Mouse (Mus musculus): ENCODE measurements around the gene Gm12248. TPM values are rescaled to one million over a fixed set of nuclear protein-coding genes. Genes with fewer than 3 reads are reported as not detected.
"Not testable (repeated sequence)": the region's sequence is repeated elsewhere in the genome, so short reads cannot be mapped to it uniquely, and the experiment has no call there.

Gene Gm12248
- polyA plus RNA-seq, 1 experiment, result not detected

DNA sequence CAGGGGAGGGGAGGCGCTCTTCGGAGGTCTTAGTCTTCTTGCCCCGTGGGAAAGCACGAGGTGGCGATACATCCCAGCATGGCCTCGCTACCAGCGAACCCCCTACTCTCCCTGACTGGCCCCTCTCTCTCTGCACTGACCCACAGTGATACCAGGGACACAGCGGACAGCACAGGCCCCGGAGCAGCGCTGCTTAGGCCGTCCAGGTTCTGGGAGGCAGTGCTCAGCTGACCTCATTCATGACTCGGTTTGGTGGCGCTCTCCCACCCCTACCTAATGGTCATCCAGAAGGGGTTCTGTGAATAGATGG lies 10.4 kb upstream of the Gm12248 start:
- H3K36me3 ChIP-seq (replicated peaks; ENCODE audit: low read length), result no peaks in the 10 kb centered on the region
- H3K4me1 ChIP-seq, result peaks cover 52% of the 10 kb centered on the region
- TF ChIP-seq FLI1 (IDR thresholded peaks at IDR 0.05; ENCODE audit: low read length) (no peak), GATA1 (IDR thresholded peaks at IDR 0.05; ENCODE audit: borderline replicate concordance, low read length) (no peak)
- H3K4me3 ChIP-seq (replicated peaks), result peak overlapping the region; percentile 98
- H3K27me3 ChIP-seq (replicated peaks), result no peaks in the 10 kb centered on the region
- H3K9me3 ChIP-seq, result no peaks in the 10 kb centered on the region

DNA sequence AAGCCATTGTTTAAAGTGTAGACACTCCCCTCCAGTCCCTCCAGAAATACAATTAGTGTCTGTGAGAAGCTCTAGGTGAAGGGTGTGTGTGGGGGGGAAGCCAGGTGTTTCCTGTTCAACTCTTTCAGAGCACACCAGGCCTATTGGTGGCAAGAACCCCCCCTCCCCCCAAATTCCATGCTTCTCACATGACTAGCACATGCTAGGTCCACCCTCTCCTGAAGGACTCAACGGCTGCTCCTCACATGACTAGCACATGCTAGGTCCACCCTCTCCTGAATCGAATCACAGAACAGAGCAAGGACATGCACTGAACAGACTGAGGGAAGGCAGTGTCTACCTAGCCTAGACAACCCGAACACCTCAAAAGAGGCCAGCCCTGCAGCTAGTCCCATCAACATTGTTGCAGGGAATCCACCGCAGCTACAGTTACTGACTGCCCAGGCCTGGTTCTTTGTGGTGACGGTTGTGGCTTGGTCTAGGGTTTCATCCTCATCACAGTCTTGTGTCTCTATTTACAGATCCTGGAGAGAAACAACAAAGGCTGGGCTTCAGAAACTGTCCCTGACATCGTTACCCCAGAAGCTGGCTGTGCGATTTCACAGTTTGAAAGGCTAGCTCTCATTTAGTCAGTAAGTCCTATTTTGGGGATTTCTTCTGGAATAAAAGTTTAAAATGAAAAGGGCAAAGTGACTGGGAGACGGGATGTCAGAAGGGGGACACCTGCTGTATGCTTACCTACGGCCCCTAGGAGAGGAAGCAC lies 9.8 kb upstream of the Gm12248 start:
- H3K4me3 ChIP-seq (replicated peaks), result peak overlapping the region; percentile 98
- H3K9me3 ChIP-seq, result no peaks in the 10 kb centered on the region
- no peaks in the 10 kb centered on the region for H3K27me3 ChIP-seq (replicated peaks)
- TF ChIP-seq FLI1 (IDR thresholded peaks at IDR 0.05; ENCODE audit: low read length), result no peak
- no peak for TF ChIP-seq GATA1 (IDR thresholded peaks at IDR 0.05; ENCODE audit: borderline replicate concordance, low read length)
- H3K4me1 ChIP-seq, result peaks cover 47% of the 10 kb centered on the region
- no peaks in the 10 kb centered on the region for H3K36me3 ChIP-seq (replicated peaks; ENCODE audit: low read length)

DNA sequence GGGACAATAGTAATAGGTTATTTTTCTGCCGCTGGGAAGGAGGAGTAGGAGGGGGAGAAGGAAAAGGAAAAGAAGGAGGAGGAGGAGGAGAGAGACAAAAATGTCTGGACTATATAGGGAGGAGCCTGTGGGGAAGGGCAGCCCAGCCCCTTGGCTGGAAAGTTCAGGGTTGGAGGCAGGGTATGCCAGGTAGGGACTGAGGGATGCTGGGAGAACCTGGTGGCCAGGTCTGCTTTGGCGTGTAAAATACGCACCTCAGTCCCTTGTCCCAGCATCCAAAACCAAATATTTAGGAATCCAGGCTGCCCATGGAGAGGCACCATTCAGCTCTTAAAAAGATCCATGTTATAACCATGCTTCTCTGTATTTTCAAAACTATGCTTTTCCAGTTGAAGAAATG lies 9.2 kb upstream of the Gm12248 start:
- TF ChIP-seq FLI1 (IDR thresholded peaks at IDR 0.05; ENCODE audit: low read length) (no peak), GATA1 (IDR thresholded peaks at IDR 0.05; ENCODE audit: borderline replicate concordance, low read length) (no peak)
- H3K27me3 ChIP-seq (replicated peaks), result peaks cover 1% of the 10 kb centered on the region
- H3K36me3 ChIP-seq (replicated peaks; ENCODE audit: low read length), result no peaks in the 10 kb centered on the region
- no peaks in the 10 kb centered on the region for H3K9me3 ChIP-seq
- no peak overlapping the region for H3K4me3 ChIP-seq (replicated peaks)
- H3K4me1 ChIP-seq, result peaks cover 41% of the 10 kb centered on the region

DNA sequence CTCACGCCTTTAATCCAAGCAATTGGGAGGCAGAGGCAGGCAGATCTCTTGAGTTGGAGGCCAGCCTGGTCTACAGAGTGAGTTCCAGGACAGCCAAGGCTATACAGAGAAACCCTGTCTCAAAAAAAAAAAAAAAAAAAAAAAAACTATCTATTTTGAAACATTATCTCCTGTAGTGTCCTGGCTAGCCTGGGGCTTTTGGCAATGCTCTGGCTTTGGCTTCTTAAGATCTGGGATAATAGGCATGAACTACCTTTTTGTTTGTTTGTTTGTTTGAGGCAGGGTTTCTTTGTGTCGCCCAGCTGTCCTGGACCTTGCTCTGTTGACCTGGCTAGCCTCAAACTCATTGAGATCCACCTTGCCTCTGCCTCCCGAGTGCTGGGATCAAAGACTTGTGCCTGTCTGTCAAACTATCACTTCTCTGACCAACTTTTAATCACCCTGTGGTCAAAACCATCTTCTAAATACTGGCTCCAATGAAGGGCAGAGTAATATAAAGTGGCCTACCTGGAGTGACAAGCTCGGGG lies 8.3 kb upstream of the Gm12248 start:
- Histone ChIP-seq H3K9me3 (no peaks in the 10 kb centered on the region), H3K4me1 (peaks cover 38% of the 10 kb centered on the region), H3K4me3 (replicated peaks) (no peak overlapping the region), H3K36me3 (replicated peaks; ENCODE audit: low read length) (no peaks in the 10 kb centered on the region), H3K27me3 (replicated peaks) (peaks cover 1% of the 10 kb centered on the region)
- TF ChIP-seq FLI1 (IDR thresholded peaks at IDR 0.05; ENCODE audit: low read length) (no peak), GATA1 (IDR thresholded peaks at IDR 0.05; ENCODE audit: borderline replicate concordance, low read length) (no peak)

DNA sequence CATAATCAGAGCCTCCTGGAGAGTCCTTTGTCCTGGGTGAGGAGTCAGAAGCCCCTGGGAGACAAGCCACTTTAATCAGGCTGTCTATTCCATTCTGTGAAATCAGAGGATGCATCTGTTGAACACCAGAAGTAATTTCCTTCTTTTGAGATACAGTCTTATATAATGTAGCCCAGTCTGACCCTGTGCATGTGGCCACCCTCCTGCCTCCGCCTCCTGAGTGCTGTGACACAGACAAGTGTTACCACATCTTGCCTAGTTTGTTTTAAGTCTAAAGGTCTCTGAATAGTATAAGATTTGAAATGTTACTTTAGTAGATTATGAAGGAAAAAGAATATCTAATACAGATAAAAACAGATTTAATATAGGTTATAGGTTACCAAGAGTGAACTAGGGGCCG lies 7.1 kb upstream of the Gm12248 start:
- Histone ChIP-seq H3K9me3 (no peaks in the 10 kb centered on the region), H3K27me3 (replicated peaks) (peaks cover 1% of the 10 kb centered on the region), H3K36me3 (replicated peaks; ENCODE audit: low read length) (no peaks in the 10 kb centered on the region), H3K4me1 (peaks cover 28% of the 10 kb centered on the region), H3K4me3 (replicated peaks) (no peak overlapping the region)
- TF ChIP-seq GATA1 (IDR thresholded peaks at IDR 0.05; ENCODE audit: borderline replicate concordance, low read length) (no peak), FLI1 (IDR thresholded peaks at IDR 0.05; ENCODE audit: low read length) (no peak)

GRCm38 (mm10) chr11:58098366-58098720 lies 5.4 kb upstream of the Gm12248 start:
- not testable (repeated sequence) for H3K27me3 ChIP-seq (replicated peaks); H3K9me3 ChIP-seq; H3K4me3 ChIP-seq (replicated peaks); H3K36me3 ChIP-seq (replicated peaks; ENCODE audit: low read length)
- H3K4me1 ChIP-seq, result peaks cover 31% of the 10 kb centered on the region

DNA sequence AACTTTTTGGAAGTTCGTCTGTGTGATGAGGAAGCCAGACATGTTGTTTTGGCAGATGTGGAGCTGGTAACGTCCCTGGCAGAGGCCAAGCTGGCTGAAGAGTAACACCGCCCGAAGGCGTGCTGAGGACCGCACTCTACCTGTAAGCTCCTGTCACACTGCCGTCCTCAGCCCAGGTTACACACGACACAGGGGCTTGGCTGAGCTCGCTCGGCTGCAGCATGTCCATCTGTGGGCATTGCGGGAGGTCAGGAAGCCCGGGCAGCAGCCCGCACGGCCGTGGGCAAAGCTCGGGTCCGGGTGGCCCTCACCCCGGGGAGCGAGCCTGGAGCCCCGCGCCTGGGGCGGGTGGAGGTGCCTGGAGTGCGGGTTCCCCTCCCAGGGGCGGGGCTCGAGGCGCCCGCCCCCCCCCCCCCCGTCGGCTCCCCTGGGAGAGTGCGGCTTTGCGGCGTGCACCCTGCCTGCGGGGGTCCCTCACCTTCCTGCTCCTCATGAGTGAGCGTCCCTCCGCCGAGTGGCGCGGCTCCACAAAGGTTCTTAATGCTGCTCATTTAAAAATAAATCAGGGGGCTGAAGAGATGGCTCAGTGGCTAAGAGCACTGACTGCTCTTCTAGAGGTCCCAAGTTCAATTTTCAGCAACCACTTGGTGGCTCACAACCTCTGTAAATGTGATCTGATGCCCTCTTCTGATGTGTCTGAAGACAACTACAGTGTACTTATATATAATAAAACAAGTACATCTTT lies 4.9 kb upstream of the Gm12248 start:
- TF ChIP-seq GATA1 (IDR thresholded peaks at IDR 0.05; ENCODE audit: borderline replicate concordance, low read length) (no peak), FLI1 (IDR thresholded peaks at IDR 0.05; ENCODE audit: low read length) (no peak)
- no peaks in the 10 kb centered on the region for H3K9me3 ChIP-seq
- peaks cover 1% of the 10 kb centered on the region for H3K27me3 ChIP-seq (replicated peaks)
- peaks cover 31% of the 10 kb centered on the region for H3K4me1 ChIP-seq
- no peak overlapping the region for H3K4me3 ChIP-seq (replicated peaks)
- H3K36me3 ChIP-seq (replicated peaks; ENCODE audit: low read length), result no peaks in the 10 kb centered on the region

DNA sequence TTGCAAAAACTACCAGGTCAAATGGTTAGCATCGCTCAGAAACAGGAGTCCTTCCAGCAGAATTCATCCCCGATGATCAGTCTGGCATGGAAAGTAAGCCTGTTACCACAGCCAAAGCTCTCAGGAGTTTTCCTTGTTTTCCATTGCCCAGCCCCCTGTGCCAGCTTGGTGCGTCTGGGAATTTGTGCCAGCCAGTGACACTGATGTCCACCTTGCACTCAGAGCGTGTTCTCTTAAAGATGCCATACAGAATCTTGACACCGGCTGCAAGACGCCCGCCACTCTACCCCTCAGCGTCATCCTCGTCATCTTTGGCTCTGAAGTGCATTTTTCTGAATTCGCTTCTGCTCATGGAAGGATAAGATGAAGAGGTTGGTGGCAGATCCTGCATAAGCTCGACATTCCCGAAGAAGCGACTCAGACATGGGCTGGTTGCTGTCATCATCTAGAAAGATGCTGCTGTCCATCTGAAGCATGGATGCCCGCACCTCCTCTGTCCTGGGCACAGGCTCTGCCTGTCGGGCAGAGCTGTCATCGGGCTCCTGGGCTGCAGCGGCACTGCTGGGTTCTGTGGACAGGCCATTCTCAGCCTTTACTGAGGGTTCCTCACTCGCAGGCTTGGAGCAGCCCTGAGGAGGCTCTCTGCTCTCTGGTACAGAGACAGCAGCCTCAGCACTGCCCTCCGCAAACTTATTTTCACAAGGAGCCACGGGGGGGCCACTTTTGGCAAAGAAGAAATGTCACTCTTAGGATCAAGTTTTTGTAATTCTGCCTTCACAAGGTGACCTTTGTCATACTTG lies 4.1 kb upstream of the Gm12248 start:
- H3K27me3 ChIP-seq (replicated peaks), result peaks cover 1% of the 10 kb centered on the region
- no peaks in the 10 kb centered on the region for H3K36me3 ChIP-seq (replicated peaks; ENCODE audit: low read length)
- TF ChIP-seq FLI1 (IDR thresholded peaks at IDR 0.05; ENCODE audit: low read length) (no peak), GATA1 (IDR thresholded peaks at IDR 0.05; ENCODE audit: borderline replicate concordance, low read length) (no peak)
- H3K4me1 ChIP-seq, result peaks cover 34% of the 10 kb centered on the region
- no peaks in the 10 kb centered on the region for H3K9me3 ChIP-seq
- no peak overlapping the region for H3K4me3 ChIP-seq (replicated peaks)

DNA sequence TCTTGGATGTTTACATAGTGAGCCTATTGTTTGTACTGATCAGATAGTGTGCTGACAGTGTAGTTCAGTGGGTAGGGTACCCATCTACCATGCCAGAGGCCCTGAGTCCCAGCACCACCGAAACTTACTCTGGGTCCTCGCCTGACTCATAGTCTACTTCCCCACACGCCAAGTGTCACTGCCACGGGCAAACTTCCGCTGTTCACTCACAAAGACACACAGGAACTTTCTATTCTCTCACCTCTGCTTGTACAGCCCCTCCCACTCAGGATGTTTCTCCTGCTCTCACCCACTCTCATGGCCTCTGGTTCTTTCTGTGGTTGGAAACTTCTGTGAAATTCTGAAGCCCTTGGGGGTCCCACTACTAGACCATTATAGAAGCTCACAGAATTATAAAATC lies 3.2 kb upstream of the Gm12248 start:
- no peak overlapping the region for H3K4me3 ChIP-seq (replicated peaks)
- peaks cover 30% of the 10 kb centered on the region for H3K4me1 ChIP-seq
- H3K9me3 ChIP-seq, result no peaks in the 10 kb centered on the region
- no peaks in the 10 kb centered on the region for H3K36me3 ChIP-seq (replicated peaks; ENCODE audit: low read length)
- no peak for TF ChIP-seq GATA1 (IDR thresholded peaks at IDR 0.05; ENCODE audit: borderline replicate concordance, low read length)
- no peak for TF ChIP-seq FLI1 (IDR thresholded peaks at IDR 0.05; ENCODE audit: low read length)
- peaks cover 1% of the 10 kb centered on the region for H3K27me3 ChIP-seq (replicated peaks)

GRCm38 (mm10) chr11:58095561-58095960 lies 2.6 kb upstream of the Gm12248 start:
- H3K27me3 ChIP-seq (replicated peaks), result peaks cover 1% of the 10 kb centered on the region
- H3K9me3 ChIP-seq, result no peaks in the 10 kb centered on the region
- H3K4me3 ChIP-seq (replicated peaks), result no peak overlapping the region
- H3K4me1 ChIP-seq, result peaks cover 30% of the 10 kb centered on the region
- no peaks in the 10 kb centered on the region for H3K36me3 ChIP-seq (replicated peaks; ENCODE audit: low read length)
- TF ChIP-seq GATA1 (IDR thresholded peaks at IDR 0.05; ENCODE audit: borderline replicate concordance, low read length) (no peak), FLI1 (IDR thresholded peaks at IDR 0.05; ENCODE audit: low read length) (no peak)
